ENCODE assay signal across 20 mouse cellular contexts in the genomic region with DNA sequence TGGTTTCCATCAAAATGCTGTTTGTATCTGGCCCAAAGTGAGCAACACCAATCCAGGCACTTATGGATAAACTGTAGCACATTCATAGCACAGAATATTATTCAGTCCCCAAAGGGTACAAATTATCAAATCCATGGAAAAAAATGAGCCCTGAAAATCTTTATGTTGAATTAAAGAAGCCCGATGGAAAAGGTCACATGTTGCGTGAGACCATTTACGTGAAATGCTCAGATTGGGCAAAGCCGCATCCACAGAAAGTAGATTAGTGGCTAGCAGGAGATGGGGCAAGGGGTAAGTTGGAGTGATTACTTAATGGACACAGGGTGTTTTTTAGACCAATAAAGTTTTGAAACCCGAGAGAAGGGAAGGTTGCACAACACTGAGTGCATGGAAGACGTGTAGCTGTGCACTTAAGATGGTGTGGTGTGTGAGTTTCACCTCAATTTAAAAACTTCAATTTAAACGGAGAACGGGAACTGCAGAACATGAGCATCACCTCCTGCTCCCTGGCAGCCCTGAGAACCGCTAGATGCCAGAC. TPM values are rescaled to one million over a fixed set of nuclear protein-coding genes. Genes with fewer than 3 reads are reported as not detected.
"Had no signal": no experiment of that assay in that cellular context is flagged by ENCODE, and none has a peak within 500 bp of the region (broad histone marks: within the 10 kb centered on the region; RNA-seq: fewer than 3 reads in every experiment).

No protein-coding gene starts in this region.

- H3K36me3 ChIP-seq: limb, embryonic 13.5 days; liver, embryonic 15.5 days; midbrain, embryonic 12.5 days; neural tube, embryonic 12.5 days; stomach, embryonic 15.5 days had no signal

- ATAC-seq: intestine, postnatal 0 days; midbrain, embryonic 16.5 days had no signal

- H3K9ac ChIP-seq: limb, embryonic 13.5 days; liver, embryonic 15.5 days; lung, embryonic 14.5 days; midbrain, embryonic 12.5 days; neural tube, embryonic 12.5 days; stomach, embryonic 15.5 days had no signal

- H3K9me3 ChIP-seq: liver, embryonic 15.5 days; midbrain, embryonic 12.5 days; stomach, embryonic 15.5 days had no signal

- H3K4me2 ChIP-seq: limb, embryonic 13.5 days; liver, embryonic 11.5 days; liver, embryonic 15.5 days; lung, embryonic 14.5 days; midbrain, embryonic 12.5 days; neural tube, embryonic 12.5 days; stomach, embryonic 15.5 days had no signal

- H3K4me3 ChIP-seq: layer of hippocampus, adult 2 months; limb, embryonic 13.5 days; liver, embryonic 15.5 days; midbrain, embryonic 12.5 days; neural tube, embryonic 12.5 days; stomach, embryonic 15.5 days had no signal

- H3K27ac ChIP-seq: kidney, postnatal 0 days; layer of hippocampus, adult 2 months; limb, embryonic 13.5 days; liver, embryonic 15.5 days; midbrain, embryonic 12.5 days; neural tube, embryonic 12.5 days; stomach, embryonic 15.5 days had no signal

- DNase-seq: lung, embryonic 14.5 days; lung, postnatal 14 days; retina, postnatal 1 day; right cerebral cortex, postnatal 4 days; spleen, adult 18-20 months; thymus, adult 2 months; thymus, postnatal 36 days had no signal

RNA-seq across cellular contexts. Expression of gene Fosl1, which starts 2.9 kb away (rescaled TPM):
- total RNA-seq: layer of hippocampus, adult 2 months; layer of hippocampus, postnatal 10 days; left cerebral cortex, postnatal 36 days; neutrophil, adult 5-6 weeks had no signal
- polyA plus RNA-seq: intestine, postnatal 0 days; kidney, postnatal 0 days; limb, embryonic 13.5 days; liver, embryonic 15.5 days; lung, embryonic 14.5 days; midbrain, embryonic 12.5 days; midbrain, embryonic 16.5 days; neural tube, embryonic 12.5 days; stomach, embryonic 15.5 days had no signal
